Mouse (Mus musculus) heart, embryonic 13.5 days (tissue): ENCODE data around the gene Mettl14. TPM values are rescaled to one million over a fixed set of nuclear protein-coding genes. Genes with fewer than 3 reads are reported as not detected.

ENCODE experiments used
- ATAC-seq: fragments of 200-750 bp; cut with Nextera tagmentation; 2 replicates; pipeline ENCODE4 v1.8.0; 2017; ENCODE audit warnings: moderate TSS enrichment; ENCODE audit not compliant: insufficient number of reproducible peaks, low FRiP score, low TSS enrichment; ENCODE audit errors: extremely low read depth
- H3K27ac ChIP-seq: fragments of 300-500 bp; sonication (generic); replicated peaks from 2 replicates; pipeline ENCODE4 v1.5.1; 2015; ENCODE audit warnings: moderate library complexity, mild to moderate bottlenecking, inconsistent platforms
- H3K27me3 ChIP-seq: fragments of 300-500 bp; sonication (generic); replicated peaks from 2 replicates; pipeline ENCODE4 v1.6.1; 2015; ENCODE audit warnings: mild to moderate bottlenecking, inconsistent platforms
- H3K36me3 ChIP-seq: fragments of 300-500 bp; sonication (generic); 2 replicates; pipeline ENCODE4 v1.6.1; 2015; ENCODE audit warnings: mild to moderate bottlenecking, inconsistent platforms
- H3K4me1 ChIP-seq: fragments of 300-500 bp; sonication (generic); 2 replicates; pipeline ENCODE4 v1.6.1; 2015; ENCODE audit warnings: inconsistent platforms
- H3K4me2 ChIP-seq: fragments of 300-500 bp; sonication (generic); 2 replicates; pipeline ENCODE4 v1.6.1; 2015; ENCODE audit warnings: inconsistent platforms, mild to moderate bottlenecking, moderate library complexity
- H3K4me3 ChIP-seq: fragments of 300-500 bp; sonication (generic); 2 replicates; pipeline ENCODE4 v1.5.1; 2015; ENCODE audit warnings: moderate library complexity, mild to moderate bottlenecking, inconsistent platforms
- H3K9ac ChIP-seq: fragments of 300-500 bp; sonication (generic); 2 replicates; pipeline ENCODE4 v1.6.1; 2015; ENCODE audit warnings: inconsistent platforms, mild to moderate bottlenecking, moderate library complexity
- H3K9me3 ChIP-seq: fragments of 300-500 bp; sonication (generic); 2 replicates; pipeline ENCODE4 v1.6.1; 2016; ENCODE audit warnings: inconsistent platforms
- WGBS: fragments of 180-500 bp; shearing (Covaris S2); methylation state at CpG from one replicate; pipeline ENCODE4 v1.1.7; 2015; ENCODE audit warnings: mixed read lengths; 5-methylcytosine and 5-hydroxymethylcytosine counted together
- polyA plus RNA-seq: library from polyadenylated mRNA; unstranded; fragments of >200 nt; fragmentation: Nextera tagmentation; extraction: Ambion mirVana; gene quantifications from 2 replicates; pipeline ENCODE4 v1.2.1, GENCODE M21; 2015

Gene Mettl14
- polyA plus RNA-seq, 1 experiment from 2014 or later = 17.9 TPM

DNA sequence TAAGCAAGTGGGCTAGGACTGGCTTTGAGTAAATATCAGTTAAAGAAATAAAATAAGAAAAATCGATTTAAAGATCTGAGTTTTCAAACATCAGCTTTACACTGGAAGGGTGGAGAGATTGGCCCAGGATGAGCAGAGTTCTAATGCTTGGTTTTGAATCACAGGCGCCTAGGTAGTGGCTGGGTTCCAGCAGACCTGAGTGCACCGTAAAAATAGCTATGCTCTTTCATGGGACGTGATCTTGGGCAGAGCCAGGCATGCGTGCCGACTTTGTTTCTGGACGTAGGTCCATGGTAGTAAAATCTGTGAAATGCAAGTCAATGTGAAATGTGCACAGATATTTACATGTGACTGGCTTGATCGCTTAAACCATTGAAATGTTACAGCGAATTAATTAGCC is 31.5 kb downstream of the Mettl14 start:
- WGBS = 53% methylated on average over 9 of the region's 9 CpGs
- ATAC-seq = no peak
- H3K4me3 ChIP-seq = no peak overlapping the region
- peaks cover 41% of the 10 kb centered on the region for H3K4me1 ChIP-seq
- H3K9me3 ChIP-seq = no peaks in the 10 kb centered on the region
- peaks cover 93% of the 10 kb centered on the region for H3K36me3 ChIP-seq
- H3K4me2 ChIP-seq = no peak overlapping the region
- peak overlapping the region; percentile 81 for H3K27ac ChIP-seq
- no peaks in the 10 kb centered on the region for H3K27me3 ChIP-seq
- H3K9ac ChIP-seq = no peak overlapping the region; the same call in 1 of the 2 replicates

DNA sequence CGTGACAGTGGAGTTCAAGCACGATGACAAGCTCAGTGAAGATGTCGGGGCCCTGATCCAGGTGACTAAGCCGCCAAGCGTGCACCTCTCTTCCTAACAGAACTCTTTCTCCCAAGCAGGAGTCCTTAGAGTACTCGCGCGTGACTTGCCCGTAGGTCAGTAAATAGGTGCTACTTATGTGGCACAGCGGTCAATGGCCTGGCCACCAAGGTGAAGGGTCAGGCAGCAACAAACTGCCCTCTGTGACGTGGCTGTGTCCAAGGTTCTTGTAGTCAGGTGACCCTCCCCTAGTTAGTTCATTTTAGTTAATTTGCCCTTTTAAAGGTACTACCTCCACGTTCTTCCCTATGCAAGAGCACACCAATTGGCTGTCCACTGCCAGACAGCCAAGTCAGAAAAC is 32.2 kb downstream of the Mettl14 start:
- 87% methylated on average over 12 of the region's 12 CpGs for WGBS
- H3K9me3 ChIP-seq = no peaks in the 10 kb centered on the region
- peaks cover 93% of the 10 kb centered on the region for H3K36me3 ChIP-seq
- no peak for ATAC-seq
- H3K4me3 ChIP-seq = no peak overlapping the region
- H3K27me3 ChIP-seq = no peaks in the 10 kb centered on the region
- H3K9ac ChIP-seq = no peak overlapping the region
- H3K4me2 ChIP-seq = no peak overlapping the region
- H3K27ac ChIP-seq = peak overlapping the region; percentile 81; the same call in 1 of the 2 replicates
- peaks cover 41% of the 10 kb centered on the region for H3K4me1 ChIP-seq

DNA sequence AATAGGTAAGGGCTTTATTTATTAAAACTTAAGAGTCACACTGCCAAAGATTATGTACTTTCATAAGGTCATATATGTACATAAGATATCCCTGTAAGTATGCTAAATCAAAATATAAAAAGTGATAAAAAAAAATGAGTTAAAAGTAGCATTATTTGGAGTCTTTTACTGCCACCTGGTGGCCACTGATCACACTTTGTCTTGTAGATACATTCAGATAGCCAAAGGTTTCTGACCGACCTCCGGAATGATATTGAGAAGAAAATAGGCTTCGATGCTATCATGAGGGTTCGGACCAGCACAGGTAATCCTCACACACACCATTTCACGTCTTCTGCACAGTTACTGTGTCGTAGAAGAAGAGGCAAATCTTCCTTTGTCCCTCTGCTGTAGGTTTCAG is 32.7 kb downstream of the Mettl14 start:
- peaks cover 40% of the 10 kb centered on the region for H3K4me1 ChIP-seq
- H3K4me2 ChIP-seq = no peak overlapping the region
- H3K4me3 ChIP-seq = no peak overlapping the region
- no peak overlapping the region for H3K27ac ChIP-seq
- WGBS = 59% methylated on average over 6 of the region's 6 CpGs
- peaks cover 93% of the 10 kb centered on the region for H3K36me3 ChIP-seq
- ATAC-seq = no peak
- no peaks in the 10 kb centered on the region for H3K9me3 ChIP-seq
- no peak overlapping the region for H3K9ac ChIP-seq
- H3K27me3 ChIP-seq = no peaks in the 10 kb centered on the region

DNA sequence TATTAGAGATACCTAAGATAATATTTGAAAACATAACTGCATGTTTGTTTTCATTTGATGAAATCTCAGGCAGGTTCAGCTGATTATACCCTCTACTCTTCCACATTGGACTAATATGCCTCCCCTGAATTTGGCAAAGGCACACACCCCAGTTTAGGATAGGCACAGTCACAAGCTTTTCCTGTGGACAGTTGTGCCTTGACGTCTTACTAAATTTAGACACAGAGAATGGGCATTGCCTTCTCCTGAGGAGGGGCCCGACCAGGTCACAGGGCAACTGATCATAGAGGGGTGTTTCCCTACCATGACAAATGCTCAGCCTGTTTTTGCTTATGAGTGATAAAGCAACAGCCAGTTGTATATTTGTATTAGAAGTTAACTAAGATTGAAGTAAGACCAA is 34.4 kb downstream of the Mettl14 start:
- H3K4me2 ChIP-seq = no peak overlapping the region
- peaks cover 93% of the 10 kb centered on the region for H3K36me3 ChIP-seq
- no peak for ATAC-seq
- no peaks in the 10 kb centered on the region for H3K27me3 ChIP-seq
- peaks cover 35% of the 10 kb centered on the region for H3K4me1 ChIP-seq
- H3K9ac ChIP-seq = 0 out of 2 replicates have a peak overlapping the region, but pooled peaks have one; percentile 25
- H3K9me3 ChIP-seq = no peaks in the 10 kb centered on the region
- H3K27ac ChIP-seq = no peak overlapping the region
- 31% methylated on average over 2 of the region's 2 CpGs for WGBS
- no peak overlapping the region for H3K4me3 ChIP-seq

DNA sequence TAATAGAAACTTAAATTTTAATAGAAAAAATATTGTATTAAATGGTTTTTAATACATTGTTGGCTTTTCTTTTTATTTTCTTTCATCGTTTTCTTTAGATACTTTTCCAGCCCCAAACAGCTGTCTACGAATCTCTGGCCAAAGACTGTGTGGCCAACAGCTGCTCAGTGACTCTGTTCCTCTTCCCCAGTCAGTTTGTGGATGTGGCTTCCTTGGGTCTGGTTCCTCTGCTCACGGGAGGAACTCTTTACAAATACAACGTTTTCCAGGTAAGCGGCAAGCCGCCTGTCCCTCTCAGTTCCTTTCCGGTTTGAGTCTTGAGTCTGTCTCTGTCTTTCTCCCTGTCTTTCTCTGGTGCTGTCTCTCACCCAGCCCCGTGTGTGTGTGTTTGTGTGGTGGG is 35.3 kb downstream of the Mettl14 start:
- no peak for ATAC-seq
- Histone ChIP-seq H3K4me1 (peaks cover 29% of the 10 kb centered on the region), H3K4me3 (no peak overlapping the region), H3K27ac (no peak overlapping the region), H3K9me3 (no peaks in the 10 kb centered on the region), H3K4me2 (no peak overlapping the region), H3K9ac (no peak overlapping the region), H3K27me3 (no peaks in the 10 kb centered on the region), H3K36me3 (peaks cover 91% of the 10 kb centered on the region)
- WGBS = 77% methylated on average over 8 of the region's 8 CpGs

DNA sequence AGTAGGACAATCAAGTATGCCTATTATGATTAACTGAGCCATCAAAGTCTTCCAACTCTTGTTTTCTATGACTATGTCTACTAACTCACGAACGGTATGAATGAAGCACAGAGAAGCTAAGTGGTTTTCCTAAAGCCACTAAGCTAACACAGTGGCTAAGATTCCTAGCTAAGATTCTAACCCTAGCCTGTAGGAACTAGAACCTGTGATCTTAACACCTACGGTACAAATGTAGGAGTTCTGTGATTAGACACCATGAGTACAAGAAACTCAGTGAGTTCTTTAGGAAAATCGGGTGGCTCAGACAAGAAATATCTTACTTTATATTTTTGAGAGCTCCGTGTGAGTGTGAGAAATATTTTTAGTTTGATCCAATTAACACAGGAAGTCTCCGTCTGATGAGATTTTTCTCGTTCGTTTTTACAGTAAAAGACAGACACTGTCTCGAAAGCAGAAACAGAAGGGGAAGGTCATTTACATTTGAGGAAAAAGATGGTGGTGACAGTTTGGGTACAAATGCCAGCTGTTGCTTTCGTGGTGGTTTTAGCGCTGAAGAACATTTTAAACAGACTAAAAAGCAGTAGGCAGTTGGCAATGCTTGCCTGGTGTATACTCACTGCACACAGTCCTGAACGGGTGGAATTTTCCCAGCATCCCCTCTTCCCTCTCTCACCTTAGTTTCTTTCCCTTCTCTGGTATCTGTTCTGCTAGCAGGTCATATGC is 37.7 kb downstream of the Mettl14 start:
- Histone ChIP-seq H3K9me3 (no peaks in the 10 kb centered on the region), H3K27ac (no peak overlapping the region), H3K27me3 (no peaks in the 10 kb centered on the region), H3K4me1 (peaks cover 8% of the 10 kb centered on the region), H3K36me3 (peaks cover 91% of the 10 kb centered on the region), H3K9ac (no peak overlapping the region), H3K4me3 (no peak overlapping the region), H3K4me2 (no peak overlapping the region)
- ATAC-seq = no peak
- WGBS = 69% methylated on average over 12 of the region's 12 CpGs

DNA sequence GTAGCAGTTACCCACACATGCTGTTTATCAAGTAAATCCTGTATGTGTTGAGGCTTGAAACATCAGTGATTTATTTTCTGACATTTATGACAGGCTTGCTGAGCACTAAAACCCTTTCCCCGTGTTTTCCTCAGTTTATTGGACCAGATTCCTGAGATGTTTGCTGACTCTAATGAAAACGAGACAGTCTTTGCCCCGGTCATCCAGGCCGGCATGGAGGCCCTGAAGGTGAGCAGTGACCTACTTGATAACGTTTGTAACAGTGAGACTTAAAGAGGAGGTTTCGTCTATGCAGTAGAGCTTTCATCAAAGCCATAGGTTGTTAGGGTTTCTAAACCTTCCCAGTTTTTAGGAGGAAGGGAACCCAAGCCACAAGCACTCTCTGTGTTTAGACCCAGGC is 42.2 kb downstream of the Mettl14 start:
- H3K9me3 ChIP-seq = no peaks in the 10 kb centered on the region
- H3K4me1 ChIP-seq = peaks cover 4% of the 10 kb centered on the region; the same call in 1 of the 2 replicates
- H3K4me2 ChIP-seq = no peak overlapping the region
- no peak overlapping the region for H3K4me3 ChIP-seq
- H3K27me3 ChIP-seq = no peaks in the 10 kb centered on the region
- ATAC-seq = no peak
- no peak overlapping the region for H3K9ac ChIP-seq
- H3K27ac ChIP-seq = no peak overlapping the region
- 63% methylated on average over 6 of the region's 6 CpGs for WGBS
- peaks cover 88% of the 10 kb centered on the region for H3K36me3 ChIP-seq

DNA sequence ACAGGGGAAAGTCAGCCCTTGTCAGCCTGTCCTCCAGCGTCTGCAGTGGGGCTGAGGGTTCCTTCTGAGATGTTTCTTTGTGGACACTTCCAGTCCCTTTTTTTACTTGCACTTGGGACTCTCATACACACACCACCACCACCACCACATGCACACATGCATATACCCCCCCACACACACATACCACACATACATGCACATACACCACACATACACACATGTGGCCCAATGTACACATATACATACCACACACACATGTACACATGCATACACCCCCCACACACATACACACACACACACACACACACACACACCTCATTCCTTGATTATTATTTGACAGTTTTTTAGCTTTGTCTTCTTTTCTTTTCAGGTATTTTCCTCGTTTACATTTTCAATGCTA is 44.9 kb downstream of the Mettl14 start:
- no peaks in the 10 kb centered on the region for H3K9me3 ChIP-seq
- H3K4me2 ChIP-seq = no peak overlapping the region
- no peak overlapping the region for H3K4me3 ChIP-seq
- no peaks in the 10 kb centered on the region for H3K27me3 ChIP-seq
- H3K36me3 ChIP-seq = peaks cover 87% of the 10 kb centered on the region
- H3K4me1 ChIP-seq = peaks cover 14% of the 10 kb centered on the region
- WGBS = 78% methylated on average over 2 of the region's 2 CpGs
- ATAC-seq = peak; percentile 46; the same call in 1 of the 2 replicates
- H3K9ac ChIP-seq = no peak overlapping the region
- no peak overlapping the region for H3K27ac ChIP-seq

DNA sequence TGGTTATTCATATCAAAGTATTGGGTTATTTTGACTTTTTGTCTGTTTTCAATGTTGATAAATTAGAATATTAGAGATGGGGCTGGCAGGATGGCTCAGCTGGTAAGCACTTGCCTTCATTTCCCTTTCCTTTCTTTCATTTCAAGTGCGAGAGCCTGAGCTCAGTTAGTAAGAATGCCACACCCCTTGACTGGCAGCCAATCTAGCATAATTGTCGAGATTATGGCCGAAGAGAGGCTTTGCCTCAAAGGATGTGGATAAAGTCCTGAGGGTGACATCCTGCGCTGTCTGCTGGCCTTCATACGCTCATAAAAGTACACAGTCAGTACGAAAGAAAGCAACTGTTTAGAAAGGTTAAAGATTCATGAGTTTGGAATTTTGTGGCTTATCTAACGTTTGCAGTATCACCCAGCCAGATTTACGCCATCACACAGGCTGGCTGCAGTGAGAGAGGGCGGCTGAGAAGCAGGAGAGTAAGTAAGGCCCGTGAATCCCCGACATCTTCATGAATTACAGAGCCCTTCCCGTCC is 47.2 kb downstream of the Mettl14 start:
- H3K4me1 ChIP-seq = peaks cover 37% of the 10 kb centered on the region
- no peak overlapping the region for H3K4me3 ChIP-seq
- no peaks in the 10 kb centered on the region for H3K27me3 ChIP-seq
- peak overlapping the region; percentile 28 for H3K27ac ChIP-seq
- H3K9ac ChIP-seq = no peak overlapping the region
- H3K36me3 ChIP-seq = peaks cover 64% of the 10 kb centered on the region
- no peak for ATAC-seq
- 40% methylated on average over 12 of the region's 12 CpGs for WGBS
- H3K9me3 ChIP-seq = no peaks in the 10 kb centered on the region
- H3K4me2 ChIP-seq = no peak overlapping the region

DNA sequence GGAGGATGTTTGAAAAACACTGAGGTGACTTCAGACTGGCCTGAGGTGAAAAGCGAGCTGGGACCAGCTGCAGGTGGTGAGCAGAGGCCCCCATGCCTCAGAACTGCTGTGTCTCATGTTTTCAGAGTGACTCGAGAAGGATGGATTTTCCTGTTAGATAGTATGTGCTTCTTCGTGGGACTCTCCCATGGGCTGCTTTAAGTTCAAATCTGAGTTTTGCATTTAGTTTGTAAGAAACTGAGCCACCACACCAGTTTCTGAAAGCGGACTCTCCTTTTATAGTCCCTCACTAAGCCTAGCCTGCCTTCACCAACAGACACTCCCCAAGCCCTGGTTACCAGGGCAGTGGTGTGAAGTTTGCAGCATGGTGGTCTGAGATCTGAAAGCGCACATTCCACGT is 48.1 kb downstream of the Mettl14 start:
- Histone ChIP-seq H3K4me1 (peaks cover 46% of the 10 kb centered on the region), H3K36me3 (peaks cover 55% of the 10 kb centered on the region), H3K9ac (no peak overlapping the region), H3K27ac (no peak overlapping the region; the same call in 1 of the 2 replicates), H3K4me2 (no peak overlapping the region), H3K9me3 (no peaks in the 10 kb centered on the region), H3K27me3 (no peaks in the 10 kb centered on the region), H3K4me3 (no peak overlapping the region)
- ATAC-seq = no peak
- 73% methylated on average over 6 of the region's 6 CpGs for WGBS

DNA sequence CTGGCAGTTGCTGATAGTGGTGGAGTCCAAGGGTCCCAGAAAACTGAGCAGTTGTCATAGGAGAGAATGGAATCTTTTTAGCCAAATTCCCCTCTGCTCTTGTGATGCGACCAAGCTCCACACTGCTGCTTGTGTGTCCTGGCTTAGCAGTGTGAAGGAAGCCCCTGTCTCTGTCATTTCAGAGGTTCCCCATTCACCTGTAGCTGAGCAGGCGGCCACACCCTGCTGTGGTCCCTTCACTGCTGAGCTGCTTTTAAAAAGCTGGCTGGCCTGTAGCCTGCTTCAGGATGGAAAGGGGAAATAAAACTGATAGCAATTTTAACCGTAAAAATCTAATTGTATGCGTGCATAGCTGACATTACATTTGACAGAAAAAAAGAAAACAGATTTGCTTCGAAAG is 49.0 kb downstream of the Mettl14 start:
- H3K4me1 ChIP-seq = peaks cover 55% of the 10 kb centered on the region
- H3K27ac ChIP-seq = no peak overlapping the region; the same call in 1 of the 2 replicates
- no peak overlapping the region for H3K9ac ChIP-seq
- H3K27me3 ChIP-seq = no peaks in the 10 kb centered on the region
- 76% methylated on average over 5 of the region's 5 CpGs for WGBS
- H3K4me3 ChIP-seq = no peak overlapping the region
- H3K4me2 ChIP-seq = no peak overlapping the region
- peaks cover 47% of the 10 kb centered on the region for H3K36me3 ChIP-seq
- ATAC-seq = no peak
- no peaks in the 10 kb centered on the region for H3K9me3 ChIP-seq

DNA sequence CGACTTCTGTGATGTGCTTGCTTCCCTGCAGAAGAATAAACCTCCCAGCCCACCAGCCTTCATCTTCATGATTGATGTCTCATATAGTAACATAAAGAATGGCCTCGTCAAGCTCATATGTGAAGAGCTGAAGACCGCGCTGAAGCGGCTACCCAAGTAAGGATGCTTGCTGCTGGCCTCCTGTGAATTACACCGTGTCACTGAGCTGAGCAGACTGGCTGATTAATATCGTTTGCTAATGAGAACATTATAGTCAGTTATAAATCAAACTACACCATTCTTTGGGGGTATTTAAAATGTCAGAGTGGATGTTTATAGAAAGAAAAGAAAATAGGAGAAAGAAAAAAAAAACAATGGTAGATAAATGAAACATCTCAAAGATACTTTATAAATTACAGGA is 49.5 kb downstream of the Mettl14 start:
- no peaks in the 10 kb centered on the region for H3K9me3 ChIP-seq
- peaks cover 47% of the 10 kb centered on the region for H3K36me3 ChIP-seq
- no peak overlapping the region for H3K4me3 ChIP-seq
- 79% methylated on average over 7 of the region's 7 CpGs for WGBS
- no peak overlapping the region for H3K9ac ChIP-seq
- no peaks in the 10 kb centered on the region for H3K27me3 ChIP-seq
- ATAC-seq = no peak
- peaks cover 58% of the 10 kb centered on the region for H3K4me1 ChIP-seq
- no peak overlapping the region for H3K27ac ChIP-seq
- H3K4me2 ChIP-seq = no peak overlapping the region
